Mouse (Mus musculus) ES-Bruce4 (cell line): ENCODE measurements around the gene Pigl.

Experiments
- EP300 ChIP-seq: IDR thresholded peaks from 2 replicates; pipeline ENCODE4 v1.6.1; 2011; ENCODE audit warnings: low read depth, low read length; ENCODE audit not compliant: insufficient read depth
- POLR2A ChIP-seq: IDR thresholded peaks from one replicate; pipeline ENCODE4 v1.8.1; 2011; ENCODE audit warnings: low read length; ENCODE audit not compliant: insufficient read depth

DNA sequence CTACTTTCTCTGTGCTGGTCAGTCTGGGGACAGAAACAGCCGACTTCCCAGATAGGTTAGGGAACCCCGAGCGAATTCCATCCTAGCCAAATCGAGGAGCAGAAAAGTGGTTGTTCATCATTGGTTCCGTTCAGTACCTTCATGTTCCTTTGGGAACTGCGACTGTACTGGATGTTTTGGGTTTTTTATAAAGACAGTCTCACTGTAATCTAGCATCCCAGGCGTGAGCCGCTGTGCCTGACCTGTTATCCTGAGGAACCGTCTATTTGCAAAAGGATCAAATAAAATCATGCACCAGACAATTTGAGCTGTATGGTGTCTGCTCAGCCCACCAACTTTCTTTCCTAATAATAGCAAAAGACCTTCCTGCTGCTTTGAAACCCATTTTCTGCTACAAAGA is 520 bp downstream of the Pigl start:
- TF ChIP-seq EP300 (no peak), POLR2A (no peak)
